In the genomic region with DNA sequence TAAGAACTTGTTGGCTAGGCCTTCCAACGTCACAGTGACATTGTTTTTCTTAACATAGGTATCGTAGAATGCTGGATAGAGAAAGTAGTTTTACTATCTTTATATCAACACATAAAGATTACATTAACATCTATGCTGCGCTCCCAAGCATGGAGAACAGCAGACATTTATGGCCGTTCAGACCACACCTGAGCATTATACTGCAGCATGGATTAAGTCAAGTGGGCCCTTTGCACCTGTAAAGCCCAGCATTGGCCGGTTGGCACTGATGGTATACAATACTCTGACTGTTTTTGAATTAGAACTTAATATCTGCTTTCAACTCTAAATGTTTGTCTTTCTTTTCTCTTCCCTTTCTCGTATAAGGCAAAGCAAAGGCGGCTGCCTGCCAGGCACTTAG, we compare ENCODE assay signal across 24 mouse cellular contexts.
"Had no signal": no experiment of that assay in that cellular context is flagged by ENCODE, and none has a peak within 500 bp of the region (broad histone marks: within the 10 kb centered on the region; RNA-seq: fewer than 3 reads in every experiment).

No protein-coding gene starts in this region.

- H3K27me3 ChIP-seq: heart, embryonic 12.5 days; hindbrain, embryonic 12.5 days; limb, embryonic 13.5 days; limb, embryonic 15.5 days; liver, embryonic 12.5 days had no signal

- H3K9me3 ChIP-seq: heart, embryonic 10.5 days; heart, embryonic 12.5 days; hindbrain, embryonic 10.5 days; hindbrain, embryonic 12.5 days; limb, embryonic 13.5 days; limb, embryonic 15.5 days; liver, embryonic 12.5 days had no signal

- H3K4me3 ChIP-seq: gastrocnemius, adult 2 months; heart, adult 2 months; heart, embryonic 10.5 days; heart, embryonic 12.5 days; hindbrain, embryonic 10.5 days; hindbrain, embryonic 12.5 days; limb, embryonic 13.5 days; limb, embryonic 15.5 days; liver, embryonic 12.5 days had no signal

- H3K36me3 ChIP-seq: heart, embryonic 10.5 days; heart, embryonic 12.5 days; hindbrain, embryonic 10.5 days; hindbrain, embryonic 12.5 days; limb, embryonic 13.5 days; limb, embryonic 15.5 days; liver, embryonic 12.5 days had no signal

- DNase-seq: gastrocnemius, adult 2 months; gastrocnemius, postnatal 10 days; gastrocnemius, postnatal 25 days; heart, adult 2 months; heart, postnatal 10 days; heart, postnatal 4 days; kidney, adult 11 months; kidney, adult 2 months; kidney, postnatal 14 days; kidney, postnatal 36 days; layer of hippocampus, adult 9-11 months; layer of hippocampus, postnatal 36 days had no signal

- H3K27ac ChIP-seq: gastrocnemius, adult 2 months; heart, adult 2 months; heart, embryonic 10.5 days; hindbrain, embryonic 10.5 days; hindbrain, embryonic 12.5 days; hindbrain, embryonic 14.5 days; limb, embryonic 13.5 days; limb, embryonic 15.5 days; liver, embryonic 12.5 days; liver, embryonic 14.5 days had no signal

- ATAC-seq: forebrain, embryonic 16.5 days; hindbrain, embryonic 16.5 days; inflammation-experienced regulatory T-cells, adult 6 months; liver, embryonic 12.5 days had no signal

- H3K9ac ChIP-seq: heart, embryonic 12.5 days; hindbrain, embryonic 12.5 days; hindbrain, embryonic 14.5 days; limb, embryonic 13.5 days; limb, embryonic 15.5 days; liver, embryonic 12.5 days; liver, embryonic 14.5 days had no signal

- H3K4me2 ChIP-seq: heart, embryonic 12.5 days; hindbrain, embryonic 12.5 days; hindbrain, embryonic 14.5 days; limb, embryonic 13.5 days; limb, embryonic 15.5 days; liver, embryonic 12.5 days had no signal
